Mouse (Mus musculus) embryo, embryonic 10.5 days (tissue): ENCODE data around the gene Lrrtm4.
A peak's percentile ranks its signal among the peaks of the same experiment; 100 is the strongest.

Experiments used
- DNase-seq: peaks from one replicate; pipeline ENCODE4 v3.0.0-alpha.2; 2015; ENCODE audit warnings: low spot score

Lrrtm4 gene

DNA sequence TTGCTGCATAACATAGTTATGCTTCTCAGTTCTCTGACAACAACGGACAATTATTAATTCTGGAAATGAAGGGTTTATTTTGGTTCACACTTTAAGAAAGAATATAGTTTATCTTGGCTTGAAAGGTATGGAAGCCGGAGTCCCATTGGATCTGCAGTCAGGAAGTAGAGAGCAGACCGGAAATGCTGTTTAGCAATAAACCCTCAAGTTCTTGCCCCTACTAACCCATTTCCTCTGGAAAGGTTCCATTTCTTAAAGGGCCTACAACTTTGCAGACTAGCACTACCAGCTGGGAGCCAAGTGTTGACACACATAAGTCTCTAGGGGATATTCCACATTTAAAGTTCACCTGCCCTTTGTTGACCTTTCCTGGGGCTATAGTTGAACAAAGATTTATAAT is 309.7 kb downstream of the Lrrtm4 start:
- no peak for DNase-seq

DNA sequence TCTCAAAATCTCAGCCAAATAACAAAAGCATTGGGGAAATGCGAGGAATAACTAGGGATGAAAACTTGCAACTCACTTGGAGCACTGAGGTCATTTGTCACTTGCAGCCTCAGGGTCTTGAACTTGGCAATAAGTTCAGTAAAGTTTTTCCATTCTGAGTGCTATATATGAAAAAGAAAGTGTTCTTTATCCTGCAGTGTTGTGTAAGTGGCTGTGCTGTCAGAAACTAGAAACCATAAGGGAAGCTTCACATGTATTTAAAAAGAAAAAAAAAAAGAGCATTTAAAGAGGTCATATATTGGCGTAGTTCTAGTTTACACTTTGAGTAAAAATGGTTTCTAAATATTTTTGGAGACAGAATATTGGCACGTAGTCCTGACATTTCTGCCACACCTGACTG is 313.1 kb downstream of the Lrrtm4 start:
- no peak for DNase-seq

DNA sequence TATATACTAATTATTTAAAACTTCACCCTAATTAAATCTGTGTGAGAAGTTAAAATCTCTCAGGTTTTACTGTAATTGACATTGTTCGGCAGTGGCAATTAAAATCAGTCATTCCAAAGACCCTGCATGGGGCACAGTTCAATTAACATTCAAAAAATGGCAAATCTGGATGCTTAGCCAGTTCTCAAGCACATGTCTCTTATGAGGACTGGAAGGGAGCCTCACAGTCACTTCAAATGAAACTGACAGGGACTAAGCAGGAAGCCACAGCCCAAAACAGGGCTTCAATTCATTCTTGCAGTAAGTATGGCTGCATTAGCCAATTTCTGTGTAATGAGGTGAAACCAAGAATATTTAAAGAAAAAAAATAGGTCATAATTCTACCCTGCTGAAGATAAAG is 333.6 kb downstream of the Lrrtm4 start:
- DNase-seq, result no peak

DNA sequence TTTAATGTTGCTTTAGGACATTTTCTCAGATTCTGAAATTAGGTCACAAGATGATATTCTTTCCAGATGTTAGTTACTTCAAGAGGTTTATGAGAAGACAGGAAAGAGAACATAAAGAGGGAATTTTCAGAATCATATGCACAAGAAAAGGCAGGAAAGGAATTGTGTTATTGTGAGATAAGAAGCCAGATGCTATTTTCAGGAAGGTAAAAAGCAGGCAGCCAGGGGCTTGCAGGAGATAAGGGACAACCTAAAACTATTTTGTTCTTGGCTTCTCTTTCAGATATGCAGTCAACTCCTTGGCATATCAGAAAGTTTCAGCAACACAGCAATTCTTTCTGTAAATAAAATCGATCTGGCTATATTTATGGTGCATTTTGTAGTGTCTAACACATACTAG is 338.4 kb downstream of the Lrrtm4 start:
- no peak for DNase-seq

DNA sequence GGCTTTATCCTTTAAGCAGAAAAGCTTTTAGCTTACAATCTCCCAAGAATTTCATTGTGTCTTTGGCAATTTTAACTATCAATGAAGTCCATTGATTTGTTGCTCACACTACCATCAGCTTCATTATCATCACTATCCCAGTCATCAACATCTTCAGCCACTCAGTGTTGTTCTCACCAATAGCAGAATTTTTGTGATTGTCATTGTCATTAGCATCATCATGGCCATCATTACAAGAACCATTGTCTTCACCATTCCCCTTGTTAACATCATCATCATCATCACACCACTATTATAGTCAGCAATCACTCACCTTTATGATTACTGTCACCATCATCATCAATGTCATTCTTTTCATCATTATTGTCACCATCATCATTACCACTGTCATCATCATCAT is 344.9 kb downstream of the Lrrtm4 start:
- no peak for DNase-seq

DNA sequence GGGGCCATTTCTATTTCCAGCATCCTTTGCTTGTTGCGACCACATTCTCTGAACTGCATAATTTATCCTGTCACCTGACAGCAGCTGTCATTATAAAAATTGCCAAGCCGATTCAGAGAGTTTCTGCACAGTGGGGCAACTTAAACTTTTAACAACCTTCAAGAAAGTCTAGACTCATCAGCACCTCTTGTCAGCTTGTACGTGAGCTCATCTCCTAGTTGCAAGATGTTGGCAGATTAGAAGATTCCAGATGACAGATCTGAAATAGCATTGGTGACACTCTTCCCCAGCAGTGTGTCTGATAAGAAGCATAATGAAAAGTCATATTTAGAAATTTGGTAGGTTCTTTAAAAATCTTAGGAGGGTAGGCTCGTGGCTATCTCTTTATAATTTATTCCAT is 347.9 kb downstream of the Lrrtm4 start:
- no peak for DNase-seq

DNA sequence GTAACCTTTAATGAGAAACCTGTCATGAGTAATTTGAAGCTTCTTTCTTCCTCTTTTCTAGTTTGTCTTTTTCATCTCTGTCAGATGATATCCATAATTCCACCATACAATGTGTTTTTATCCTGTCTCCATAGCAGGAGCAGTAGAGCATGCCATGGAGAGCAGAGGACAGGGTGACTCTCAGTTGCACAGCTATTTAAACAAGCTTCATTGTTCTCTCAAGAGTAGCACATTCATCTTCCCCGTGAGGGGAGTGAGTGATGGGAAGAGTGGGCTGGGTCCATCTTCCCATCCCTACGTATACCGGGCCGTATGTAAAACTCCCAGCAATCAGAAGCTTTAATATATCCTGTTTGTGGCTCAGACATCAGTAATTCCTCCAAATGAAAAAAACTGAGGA is 370.9 kb downstream of the Lrrtm4 start:
- peak; percentile 12 for DNase-seq

DNA sequence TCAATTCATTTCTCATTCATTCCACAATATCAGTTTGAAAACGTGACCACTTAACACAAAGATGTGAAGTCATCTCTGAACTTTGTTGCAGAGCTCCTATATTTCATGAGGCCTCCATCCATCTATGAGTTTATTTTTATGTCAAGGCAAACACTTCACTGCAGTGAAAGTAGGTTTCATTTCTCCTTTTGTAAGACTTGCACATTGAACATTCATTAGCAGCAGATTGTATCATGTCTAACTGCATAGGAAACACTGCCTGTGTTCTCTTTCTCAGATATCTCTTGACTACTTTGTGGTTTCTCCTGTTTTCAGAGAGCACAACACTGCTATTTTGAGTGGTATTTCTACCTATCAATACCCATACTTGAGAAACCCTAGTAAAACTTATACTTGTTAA is 388.1 kb downstream of the Lrrtm4 start:
- no peak for DNase-seq

DNA sequence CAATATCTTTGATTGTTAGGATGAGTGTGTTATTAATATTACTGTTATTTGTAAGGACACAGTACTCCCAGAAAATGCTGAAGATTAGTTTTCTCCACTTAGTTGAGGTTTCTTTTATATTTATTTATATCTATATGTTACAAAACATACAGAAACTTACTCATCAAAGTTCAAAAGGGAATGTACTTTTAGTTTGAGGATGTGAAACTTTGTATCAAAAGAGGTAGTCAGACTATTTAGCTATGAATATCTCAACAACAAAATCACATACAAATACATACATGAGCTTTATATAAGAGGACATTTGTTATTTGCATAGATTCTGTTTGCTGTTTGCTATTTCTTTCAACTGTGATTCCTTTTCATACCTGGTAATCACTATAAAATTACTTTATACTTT is 421.5 kb downstream of the Lrrtm4 start:
- no peak for DNase-seq

DNA sequence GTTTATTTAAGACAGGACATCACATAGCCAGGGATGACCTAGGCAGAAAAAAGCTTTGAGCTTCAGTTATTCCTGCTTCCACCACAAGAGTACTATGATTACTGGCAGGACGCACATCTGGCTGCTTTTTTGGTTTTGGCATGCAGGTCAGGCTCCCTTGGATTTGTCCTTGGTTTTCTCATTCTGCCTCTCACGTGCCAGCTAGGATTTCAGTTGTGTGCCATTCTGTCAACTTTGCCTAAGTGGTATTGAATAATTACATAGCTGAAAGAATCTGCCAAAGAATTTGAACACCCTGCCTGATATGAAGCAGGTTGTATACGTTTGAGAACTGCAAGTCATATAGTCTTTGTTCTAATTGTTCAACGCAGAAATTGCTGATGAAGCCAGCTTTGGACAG is 451.9 kb downstream of the Lrrtm4 start:
- DNase-seq, result no peak

DNA sequence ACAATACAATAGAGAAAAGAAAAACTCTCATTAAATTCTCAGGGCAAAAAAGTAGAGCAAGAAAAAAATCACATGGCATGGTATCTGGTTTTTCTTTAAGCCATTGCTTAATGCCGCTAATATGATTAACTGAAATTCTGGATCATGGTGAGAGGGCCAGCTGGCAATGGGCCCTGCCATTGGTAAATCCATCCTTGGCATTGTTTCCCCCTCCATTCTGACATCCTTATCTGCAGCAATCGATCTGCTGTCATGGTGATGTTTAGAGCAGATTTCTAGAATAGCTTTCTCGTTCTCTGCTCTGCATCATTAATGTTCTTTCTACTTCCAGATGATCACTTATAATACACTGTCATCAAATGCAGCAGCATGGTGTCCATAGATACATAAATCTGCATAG is 457.5 kb downstream of the Lrrtm4 start:
- DNase-seq, result no peak

DNA sequence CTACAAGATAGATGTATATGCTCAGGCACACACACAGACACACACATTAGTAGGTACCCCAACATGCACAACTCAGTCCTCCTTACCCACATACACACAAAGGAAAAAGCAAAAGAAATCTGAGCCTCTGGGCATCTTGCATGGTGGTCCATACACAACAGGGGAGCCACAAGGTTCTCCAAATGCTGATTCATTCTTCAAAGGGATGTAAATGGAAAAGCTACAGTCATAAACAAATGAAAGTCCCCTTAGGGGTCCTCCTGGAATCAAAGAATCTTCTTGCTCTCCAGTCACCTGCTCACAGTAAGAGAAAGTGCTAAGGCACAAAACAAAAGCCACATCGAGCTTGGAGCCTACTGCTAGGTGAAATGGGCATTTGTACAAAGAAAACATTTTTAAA is 526.3 kb downstream of the Lrrtm4 start:
- DNase-seq, result no peak

DNA sequence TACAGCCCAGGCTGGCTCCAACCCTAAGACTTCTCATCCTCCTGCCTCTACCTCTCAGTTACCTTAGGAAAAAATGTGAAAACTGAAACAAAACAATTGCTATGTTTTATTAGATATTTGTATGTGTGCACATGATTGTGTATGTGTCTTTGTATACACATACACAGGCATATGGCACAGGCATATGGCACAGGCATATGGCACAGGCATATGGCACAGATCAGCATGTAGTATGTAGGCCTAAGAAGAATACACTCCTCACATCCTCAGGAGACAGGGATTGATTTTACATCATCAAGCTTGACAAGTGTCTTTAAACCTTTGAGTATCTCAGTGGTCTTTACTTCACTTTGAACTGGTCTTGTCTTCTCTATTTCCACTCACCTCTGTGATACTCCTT is 531.2 kb downstream of the Lrrtm4 start:
- no peak for DNase-seq

DNA sequence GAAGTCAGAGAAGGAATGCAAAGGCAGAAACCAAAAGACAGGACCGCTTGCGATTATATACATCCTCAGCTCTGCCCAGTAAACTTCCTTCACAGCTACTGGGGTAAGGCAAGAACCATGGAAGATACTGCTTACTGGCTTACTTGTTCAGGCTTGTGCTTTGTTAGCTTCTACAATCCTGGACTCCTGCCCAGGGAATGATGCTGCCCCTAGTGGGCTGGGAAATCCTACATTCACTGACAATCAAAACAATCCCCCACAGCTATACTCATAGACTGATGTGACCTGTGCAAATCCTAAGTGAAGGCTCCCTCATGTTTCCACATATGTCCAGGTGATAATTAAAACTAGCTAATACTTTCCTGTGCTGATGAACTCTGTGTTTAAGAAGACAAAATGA is 534.7 kb downstream of the Lrrtm4 start:
- DNase-seq, result no peak

DNA sequence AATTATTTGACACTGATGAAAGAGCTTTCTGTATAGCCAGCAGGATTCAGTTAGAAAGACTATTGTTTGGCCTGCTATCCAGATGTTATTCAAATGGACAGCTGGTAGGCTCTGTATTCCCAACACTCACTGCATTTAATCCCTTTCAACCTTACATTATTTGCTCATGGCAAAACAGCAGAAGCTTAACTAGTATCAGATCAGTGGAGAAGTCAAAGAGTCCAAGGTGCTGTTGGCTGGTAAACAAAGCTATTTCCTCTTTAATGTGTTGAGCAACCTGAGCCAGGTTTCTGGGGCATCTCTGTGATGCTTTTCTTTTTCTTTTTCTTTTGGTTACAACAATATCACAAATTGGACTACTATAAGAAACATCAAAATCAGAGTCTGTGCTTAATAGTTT is 536.3 kb downstream of the Lrrtm4 start:
- DNase-seq, result no peak

DNA sequence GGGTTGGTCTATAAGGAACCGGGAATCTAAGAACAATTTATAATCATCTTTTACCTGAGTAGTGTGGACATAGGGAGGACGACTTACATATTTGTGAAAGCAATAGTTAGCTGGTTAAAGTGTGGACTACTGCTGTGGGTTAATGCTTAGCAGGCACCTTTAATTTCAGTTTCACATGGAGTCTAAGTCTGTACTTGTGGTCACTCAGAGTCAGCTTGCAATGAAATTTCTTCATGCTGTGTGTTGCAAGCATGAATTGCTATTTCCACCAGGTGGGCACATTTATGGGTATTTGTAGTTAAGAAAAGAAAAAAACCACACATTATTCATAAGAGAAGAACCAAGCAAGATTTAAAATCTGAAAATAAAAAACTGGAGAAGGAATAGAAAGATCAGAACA is 558.5 kb downstream of the Lrrtm4 start:
- DNase-seq, result no peak

DNA sequence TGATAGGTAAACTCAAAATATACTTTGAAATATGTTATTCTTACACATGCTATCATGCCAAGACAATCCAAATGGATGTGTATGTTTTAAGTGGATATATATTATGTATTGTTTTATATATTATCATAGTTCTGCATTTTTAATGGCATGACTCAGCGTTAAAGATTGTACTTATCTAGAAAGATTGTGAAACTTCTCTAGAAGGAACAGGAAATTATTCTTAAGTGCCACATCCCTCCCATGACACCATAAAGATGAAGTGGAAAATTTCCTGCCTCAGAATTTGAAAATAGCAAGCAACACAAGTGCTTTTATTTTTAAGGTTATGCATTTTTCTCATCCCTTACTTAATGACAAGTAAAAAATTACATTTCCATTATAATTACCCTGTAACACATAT is 563.5 kb downstream of the Lrrtm4 start:
- no peak for DNase-seq

DNA sequence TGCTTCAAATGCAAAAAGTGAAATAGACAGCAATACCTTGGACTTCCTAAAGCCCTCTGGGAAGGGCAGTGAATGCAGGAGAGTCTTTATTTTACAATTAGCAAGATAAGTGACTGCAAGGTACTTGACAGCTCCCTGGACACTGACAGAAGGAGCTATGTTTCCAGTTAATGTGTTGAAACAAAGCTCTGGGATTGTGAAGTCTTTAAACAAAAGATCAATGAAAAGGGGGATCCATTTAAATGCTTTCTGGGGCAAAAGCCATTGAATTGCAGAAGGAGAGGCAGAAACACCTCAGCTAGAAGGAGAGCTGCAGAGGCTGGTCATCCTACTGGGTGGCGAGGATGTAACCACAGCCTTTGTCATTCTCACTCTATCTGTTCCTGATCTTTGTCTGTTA is 571.1 kb downstream of the Lrrtm4 start:
- DNase-seq, result no peak

DNA sequence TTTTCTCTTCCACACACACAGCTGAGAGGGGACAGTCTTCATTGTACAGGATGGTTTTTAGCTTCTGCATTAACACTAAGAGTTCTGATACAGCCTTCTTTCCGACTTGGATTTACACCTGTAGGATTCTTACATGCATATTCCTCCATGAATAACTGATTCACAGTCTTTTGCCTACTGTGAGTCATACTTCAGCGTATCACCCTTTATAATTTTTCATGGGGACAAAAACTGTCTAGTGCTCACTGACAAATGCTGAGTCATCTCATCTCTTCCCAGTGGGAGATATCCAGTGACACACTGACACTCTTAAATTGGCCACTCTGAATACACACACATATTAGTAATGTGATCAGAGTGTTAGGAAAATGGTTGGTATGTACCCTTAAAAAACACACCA is 600.8 kb downstream of the Lrrtm4 start:
- no peak for DNase-seq

DNA sequence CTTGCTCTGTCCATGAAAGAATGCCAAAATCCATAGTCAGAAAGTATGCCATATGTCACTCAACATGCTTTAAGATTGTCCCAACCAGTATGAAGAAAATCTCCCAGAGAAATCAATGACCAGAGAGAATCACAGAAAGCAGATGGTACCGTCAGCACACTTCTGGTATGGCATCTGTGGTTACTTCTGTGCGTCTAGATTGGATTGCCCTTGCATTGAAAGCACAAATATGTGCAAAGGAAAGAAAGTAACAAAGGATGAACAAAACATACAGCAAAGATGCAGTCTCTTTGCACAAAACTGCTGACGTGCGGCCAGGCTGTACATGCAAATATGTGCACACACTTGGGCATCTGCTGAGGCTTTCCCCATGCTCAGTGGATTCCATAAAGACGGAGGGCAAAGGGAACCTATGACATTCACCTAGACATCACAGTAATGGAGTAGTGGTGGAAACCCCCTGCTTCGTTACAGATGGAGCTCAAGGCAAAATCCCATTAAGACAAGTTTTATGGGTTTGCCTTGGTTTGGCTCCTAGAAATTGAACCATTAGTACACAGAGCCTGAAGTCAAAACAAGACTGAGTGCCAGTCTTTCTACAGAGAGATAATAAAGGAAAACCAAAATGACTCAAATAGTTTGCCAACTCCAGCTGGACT is 604.1 kb downstream of the Lrrtm4 start:
- DNase-seq, result no peak

DNA sequence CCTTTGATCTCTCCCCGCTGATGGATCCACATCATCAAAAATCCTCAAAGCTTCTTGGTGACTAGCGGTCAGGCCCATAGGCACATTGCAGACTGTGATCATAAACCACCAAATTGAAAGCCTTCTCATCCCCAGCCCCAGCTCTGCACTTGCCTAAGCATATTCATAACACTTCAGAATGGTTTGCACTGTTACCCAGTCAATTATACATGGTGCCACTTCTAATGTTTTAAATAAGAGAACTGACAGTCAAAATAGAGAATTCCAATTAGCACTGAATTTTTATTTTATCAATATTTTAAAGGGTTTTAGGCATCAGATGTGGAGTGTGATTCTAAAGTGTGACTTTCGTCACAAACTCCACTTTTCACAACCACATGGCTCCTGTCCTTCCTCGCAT is 606.8 kb downstream of the Lrrtm4 start:
- DNase-seq, result no peak

DNA sequence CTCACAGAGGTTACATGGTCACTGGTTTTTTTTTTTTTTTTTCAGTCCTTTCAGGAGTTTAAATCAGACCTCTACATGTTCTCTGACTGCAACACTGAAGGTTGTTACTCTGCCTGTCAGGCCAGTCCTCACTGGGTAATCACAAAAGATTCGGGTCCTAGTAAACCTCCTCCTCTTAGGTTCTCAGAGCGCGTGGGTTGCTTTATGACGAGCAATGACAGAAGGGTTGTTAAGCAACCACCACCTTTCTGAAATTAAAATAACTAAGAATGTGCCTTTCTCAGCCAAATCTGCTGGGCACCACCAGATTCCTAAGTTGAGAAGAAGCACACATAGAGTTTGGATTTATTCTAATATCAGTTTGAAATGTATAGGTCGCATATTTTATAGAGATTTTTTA is 644.1 kb downstream of the Lrrtm4 start:
- DNase-seq, result no peak

DNA sequence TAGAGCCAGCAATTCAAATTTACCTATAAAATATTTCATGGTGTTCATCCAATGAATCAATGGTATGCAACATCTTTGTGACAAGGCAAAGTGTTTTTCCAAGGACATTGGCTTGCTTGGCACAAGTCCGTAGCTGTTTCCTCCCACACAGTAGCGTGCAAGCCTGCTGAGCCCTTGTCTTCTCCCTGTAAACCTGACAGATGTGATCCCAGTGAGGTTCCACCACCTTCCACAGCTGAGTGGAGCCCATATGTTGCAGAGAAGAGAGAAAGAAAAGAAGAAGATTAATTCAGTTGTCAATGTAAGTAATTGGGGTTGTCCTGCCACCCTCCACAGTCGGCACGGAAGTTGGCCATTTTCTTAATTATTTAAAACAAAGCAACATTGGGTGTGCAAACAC is 645.4 kb downstream of the Lrrtm4 start:
- no peak for DNase-seq

DNA sequence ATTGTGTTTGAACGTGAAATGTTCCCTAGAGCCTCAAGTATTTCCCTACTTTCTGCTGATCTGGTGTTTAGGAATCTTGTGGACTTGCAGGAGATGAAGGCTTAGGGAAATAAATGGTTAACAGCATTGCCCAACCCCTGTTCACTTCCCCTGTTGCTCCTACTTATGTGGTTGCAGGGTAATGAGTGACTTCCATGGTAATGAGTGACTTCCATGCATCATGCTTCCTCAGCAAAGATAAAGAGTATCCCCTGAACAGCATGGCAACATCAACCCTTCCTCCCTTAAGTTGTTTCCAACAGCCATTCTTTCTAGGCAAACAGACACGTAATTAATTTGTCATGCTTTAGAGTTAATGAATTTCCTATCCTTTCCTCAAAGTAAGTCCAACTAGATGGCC is 685.5 kb downstream of the Lrrtm4 start:
- no peak for DNase-seq

DNA sequence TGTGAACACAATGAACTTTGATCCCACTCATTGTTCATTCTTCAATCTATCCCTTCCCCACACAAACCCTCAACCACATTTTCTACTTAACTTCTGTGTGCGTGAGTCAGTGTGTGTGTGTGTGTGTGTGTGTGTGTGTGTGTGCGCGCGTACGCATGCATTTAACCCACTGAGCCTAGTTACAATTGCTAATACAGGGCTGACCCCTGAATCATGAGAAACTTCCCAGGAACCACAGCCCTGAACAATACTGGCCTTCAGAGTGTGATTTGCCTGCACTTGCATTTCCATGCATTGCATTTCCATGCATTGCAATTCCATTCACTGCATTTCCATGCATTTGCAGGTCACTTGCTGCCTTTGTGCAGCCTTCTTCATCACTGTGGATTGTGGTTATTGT is 701.8 kb downstream of the Lrrtm4 start:
- peak; percentile 2 for DNase-seq
